Mouse (Mus musculus) liver, embryonic 11.5 days (tissue): ENCODE data around the gene Rccd1. TPM values are rescaled to one million over a fixed set of nuclear protein-coding genes. Genes with fewer than 3 reads are reported as not detected.

Source experiments
- ATAC-seq: fragments of 200-750 bp; cut with Nextera tagmentation; replicated peaks from 2 replicates; pipeline ENCODE4 v1.8.0; 2017; ENCODE audit warnings: moderate number of reproducible peaks, mild to moderate bottlenecking, moderate TSS enrichment, moderate library complexity; ENCODE audit not compliant: low FRiP score
- DNase-seq: peaks from one replicate; pipeline ENCODE4 v3.0.0-alpha.2; 2017; ENCODE audit warnings: low spot score
- H3K27ac ChIP-seq: fragments of 300-500 bp; sonication (generic); 2 replicates; pipeline ENCODE4 v1.5.1; 2014; ENCODE audit warnings: mild to moderate bottlenecking, low read depth, low read length, control low read depth
- H3K27me3 ChIP-seq: fragments of 300-500 bp; sonication (generic); replicated peaks from 2 replicates; pipeline ENCODE4 v1.6.1; 2014; ENCODE audit warnings: low read length, mixed read lengths; ENCODE audit not compliant: control insufficient read depth, insufficient read depth
- H3K36me3 ChIP-seq: fragments of 300-500 bp; sonication (generic); 2 replicates; pipeline ENCODE4 v1.6.1; 2014; ENCODE audit warnings: mild to moderate bottlenecking, low read length, moderate library complexity, mixed read lengths; ENCODE audit not compliant: control insufficient read depth, insufficient read depth
- H3K4me1 ChIP-seq: fragments of 300-500 bp; sonication (generic); replicated peaks from 2 replicates; pipeline ENCODE4 v1.6.1; 2014; ENCODE audit warnings: low read length, mixed read lengths; ENCODE audit not compliant: control insufficient read depth, insufficient read depth
- H3K4me2 ChIP-seq: fragments of 300-500 bp; sonication (generic); 2 replicates; pipeline ENCODE4 v1.6.1; 2014; ENCODE audit warnings: mild to moderate bottlenecking, control low read depth, moderate library complexity
- H3K4me3 ChIP-seq: fragments of 300-500 bp; sonication (generic); 2 replicates; pipeline ENCODE4 v1.5.1; 2014; ENCODE audit warnings: low read depth, low read length, control low read depth
- H3K9ac ChIP-seq: fragments of 300-500 bp; sonication (generic); 2 replicates; pipeline ENCODE4 v1.6.1; 2014; ENCODE audit warnings: low read depth, low read length, control low read depth
- H3K9me3 ChIP-seq: fragments of 300-500 bp; sonication (generic); 2 replicates; pipeline ENCODE4 v1.6.1; 2016; ENCODE audit warnings: low read length, inconsistent platforms, mixed read lengths; ENCODE audit not compliant: control insufficient read depth
- WGBS: fragments of 180-500 bp; shearing (Covaris S2); extraction: QIAGEN DNeasy Blood & Tissue Kit; methylation state at CpG from one replicate; pipeline ENCODE4 v1.1.7; 2014; 5-methylcytosine and 5-hydroxymethylcytosine counted together
- polyA plus RNA-seq: library from polyadenylated mRNA; unstranded; fragments of >200 nt; fragmentation: Nextera tagmentation; extraction: Ambion mirVana; gene quantifications from 2 replicates; pipeline ENCODE4 v1.2.1, GENCODE M21; 2014

The Rccd1 gene
- polyA plus RNA-seq, 1 experiment from 2014 or later: 11.4 TPM

GRCm38 (mm10) chr7:80340793-80341192 lies 16.5 kb upstream of the Rccd1 start, which contains the start of gene Unc45a:
Gene Unc45a (minus strand): TSS chr7:80341005.
- peak; percentile 74 for DNase-seq
- Histone ChIP-seq H3K27me3 (no peaks in the 10 kb centered on the region), H3K27ac (peak within 1 kb of the TSS; percentile 68), H3K36me3 (peaks cover 6% of the 10 kb centered on the region), H3K4me2 (peak within 1 kb of the TSS; percentile 84), H3K9ac (peak within 1 kb of the TSS; percentile 79), H3K4me1 (peaks cover 24% of the 10 kb centered on the region), H3K9me3 (no peaks in the 10 kb centered on the region), H3K4me3 (peak within 1 kb of the TSS; percentile 69)
- 3% methylated on average over 11 of the region's 11 CpGs for WGBS
- ATAC-seq: peak; percentile 67

DNA sequence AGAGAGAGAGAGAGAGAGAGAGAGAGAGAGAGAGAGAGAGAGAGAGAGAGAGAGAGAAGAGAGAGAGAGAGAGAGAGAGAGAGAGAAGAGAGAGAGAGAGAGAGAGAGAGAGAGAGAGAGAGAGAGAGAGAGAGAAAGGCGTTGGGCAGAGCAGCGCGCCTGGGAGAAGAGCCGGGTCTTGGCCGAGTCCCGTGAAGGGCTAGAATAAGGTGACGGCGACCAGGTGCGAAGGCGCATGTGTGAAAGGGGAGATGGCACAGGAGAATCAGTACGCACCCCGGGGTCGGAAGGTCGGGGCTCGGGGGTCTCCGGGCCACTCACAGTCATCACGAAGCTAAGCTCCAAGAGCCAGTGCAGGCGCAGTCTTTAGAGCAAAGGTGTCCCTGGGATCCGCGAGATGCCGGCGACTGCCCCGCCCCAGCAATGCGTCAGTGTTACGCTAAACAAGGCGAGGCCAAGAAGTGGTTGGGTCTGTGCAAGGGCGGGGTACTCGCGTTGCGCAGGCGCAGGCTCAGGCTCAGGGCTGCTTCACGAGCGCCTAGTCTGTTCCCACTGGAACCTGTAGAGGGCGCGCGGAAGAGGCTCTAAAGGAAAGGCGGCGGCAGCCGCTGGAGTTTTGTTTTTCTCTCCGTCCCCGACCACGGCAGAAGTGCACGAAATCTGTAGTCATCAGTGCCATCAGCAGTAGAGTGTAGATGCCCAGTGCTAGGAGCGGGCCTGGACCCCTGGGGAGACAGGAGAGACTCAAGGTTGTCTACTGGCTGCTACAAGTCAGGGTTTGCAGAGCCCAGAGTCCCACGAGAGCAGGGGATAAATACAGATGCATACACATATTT lies 15.8 kb upstream of the Rccd1 start:
- H3K4me1 ChIP-seq: peaks cover 24% of the 10 kb centered on the region
- peak overlapping the region; percentile 84 for H3K4me2 ChIP-seq
- no peaks in the 10 kb centered on the region for H3K9me3 ChIP-seq
- peaks cover 10% of the 10 kb centered on the region for H3K36me3 ChIP-seq
- H3K27me3 ChIP-seq: no peaks in the 10 kb centered on the region
- ATAC-seq (peak; percentile 96), DNase-seq (peak; percentile 93)
- peak overlapping the region; percentile 79 for H3K9ac ChIP-seq
- WGBS: under 1% methylated on average over 45 of the region's 45 CpGs
- peak overlapping the region; percentile 68 for H3K27ac ChIP-seq
- H3K4me3 ChIP-seq: peak overlapping the region; percentile 69

GRCm38 (mm10) chr7:80339371-80339770 lies 15.1 kb upstream of the Rccd1 start:
- Histone ChIP-seq H3K36me3 (peaks cover 14% of the 10 kb centered on the region), H3K9me3 (no peaks in the 10 kb centered on the region), H3K4me2 (peak overlapping the region; percentile 84), H3K27ac (no peak overlapping the region), H3K4me1 (peaks cover 24% of the 10 kb centered on the region), H3K27me3 (no peaks in the 10 kb centered on the region), H3K4me3 (peak overlapping the region; percentile 69), H3K9ac (peak overlapping the region; percentile 62)
- DNase-seq (no peak), ATAC-seq (no peak)
- 13% methylated on average over 16 of the region's 17 CpGs for WGBS

GRCm38 (mm10) chr7:80336932-80337331 lies 12.7 kb upstream of the Rccd1 start:
- DNase-seq (no peak), ATAC-seq (no peak)
- Histone ChIP-seq H3K4me1 (peaks cover 14% of the 10 kb centered on the region), H3K9me3 (peaks cover 3% of the 10 kb centered on the region; the same call in 1 of the 2 replicates), H3K9ac (no peak overlapping the region), H3K4me3 (no peak overlapping the region), H3K27me3 (no peaks in the 10 kb centered on the region), H3K4me2 (no peak overlapping the region), H3K36me3 (peaks cover 35% of the 10 kb centered on the region), H3K27ac (no peak overlapping the region)
- 82% methylated on average over 3 of the region's 3 CpGs for WGBS

DNA sequence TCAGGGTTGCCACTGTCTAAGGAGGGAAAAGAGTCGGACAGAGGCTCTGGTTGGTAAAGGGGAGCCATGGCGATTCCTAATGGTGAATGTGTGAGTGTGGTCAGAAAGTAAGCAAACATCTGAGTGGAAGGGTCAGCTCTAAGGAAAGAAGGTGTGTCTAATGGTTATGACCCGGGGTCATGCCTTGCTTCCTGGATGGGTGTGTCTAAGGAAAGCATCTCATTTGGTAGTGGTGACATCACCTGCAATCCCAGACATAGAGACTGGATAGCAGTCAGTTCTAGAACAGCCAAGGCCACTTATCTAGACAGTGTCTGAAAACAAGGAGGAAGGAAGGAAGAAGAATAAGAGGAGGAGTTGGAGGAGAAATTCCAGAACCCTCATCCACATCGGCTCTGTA lies 10.6 kb upstream of the Rccd1 start:
- no peak for ATAC-seq
- Histone ChIP-seq H3K9me3 (peaks cover 3% of the 10 kb centered on the region; the same call in 1 of the 2 replicates), H3K27ac (no peak overlapping the region), H3K4me1 (peaks cover 7% of the 10 kb centered on the region), H3K27me3 (no peaks in the 10 kb centered on the region), H3K9ac (no peak overlapping the region), H3K4me2 (no peak overlapping the region), H3K4me3 (no peak overlapping the region), H3K36me3 (peaks cover 50% of the 10 kb centered on the region)
- DNase-seq: no peak
- 79% methylated on average over 4 of the region's 4 CpGs for WGBS

DNA sequence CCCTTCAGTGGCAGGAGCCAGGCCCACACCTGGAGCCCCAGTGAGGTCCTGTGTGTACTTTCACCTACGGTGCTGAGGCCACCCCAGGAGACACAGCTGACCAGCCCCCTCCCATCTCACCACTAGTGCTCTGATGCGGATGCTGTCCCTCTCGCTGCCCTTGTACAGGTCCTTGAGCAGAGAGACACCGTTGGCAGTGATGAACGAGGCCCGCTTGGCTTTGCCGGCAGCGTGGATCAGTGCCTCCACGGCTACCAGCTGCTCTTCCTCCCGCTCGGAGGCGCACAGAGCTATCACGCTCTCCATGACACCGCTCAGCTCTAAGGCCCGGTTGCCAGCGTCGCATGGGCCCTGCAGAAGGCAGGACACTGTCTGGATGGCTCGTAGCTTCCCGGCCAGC lies 7.2 kb upstream of the Rccd1 start:
- DNase-seq: no peak
- Histone ChIP-seq H3K36me3 (peaks cover 67% of the 10 kb centered on the region), H3K4me2 (no peak overlapping the region), H3K9ac (no peak overlapping the region), H3K27ac (no peak overlapping the region), H3K4me3 (no peak overlapping the region), H3K9me3 (peaks cover 3% of the 10 kb centered on the region; the same call in 1 of the 2 replicates), H3K27me3 (no peaks in the 10 kb centered on the region), H3K4me1 (no peaks in the 10 kb centered on the region)
- ATAC-seq: no peak
- WGBS: 96% methylated on average over 19 of the region's 19 CpGs

DNA sequence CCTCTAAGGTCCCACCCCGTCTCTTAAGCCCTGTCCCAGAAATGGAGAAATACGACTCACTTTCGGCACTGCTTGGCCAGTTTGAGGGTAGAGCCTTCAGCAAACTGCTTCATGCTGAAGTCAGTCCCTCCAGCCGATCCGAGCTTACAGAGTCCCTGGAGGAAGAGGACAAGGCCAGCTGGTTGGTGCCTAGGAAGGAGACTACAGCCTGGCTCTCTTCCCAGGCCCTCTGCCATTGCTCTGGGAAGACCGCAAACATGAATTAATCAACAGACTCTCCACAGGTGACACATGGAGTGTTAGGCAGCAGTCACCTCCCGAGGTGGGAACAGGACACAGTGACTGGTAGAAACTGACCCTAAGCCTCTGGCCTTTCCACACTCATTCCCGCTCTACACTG lies 6.0 kb upstream of the Rccd1 start:
- H3K9me3 ChIP-seq: peaks cover 3% of the 10 kb centered on the region; the same call in 1 of the 2 replicates
- no peaks in the 10 kb centered on the region for H3K4me1 ChIP-seq
- no peak overlapping the region for H3K27ac ChIP-seq
- H3K4me3 ChIP-seq: no peak overlapping the region
- no peak for ATAC-seq
- no peak overlapping the region for H3K9ac ChIP-seq
- H3K4me2 ChIP-seq: no peak overlapping the region
- 91% methylated on average over 8 of the region's 8 CpGs for WGBS
- H3K36me3 ChIP-seq: peaks cover 68% of the 10 kb centered on the region
- H3K27me3 ChIP-seq: no peaks in the 10 kb centered on the region
- no peak for DNase-seq

GRCm38 (mm10) chr7:80326076-80326475 lies 1.8 kb upstream of the Rccd1 start:
- Histone ChIP-seq H3K4me1 (peaks cover 3% of the 10 kb centered on the region), H3K27ac (no peak overlapping the region), H3K4me2 (no peak overlapping the region), H3K36me3 (peaks cover 38% of the 10 kb centered on the region), H3K27me3 (no peaks in the 10 kb centered on the region), H3K9me3 (no peaks in the 10 kb centered on the region), H3K4me3 (no peak overlapping the region), H3K9ac (no peak overlapping the region)
- no peak for ATAC-seq
- no peak for DNase-seq
- WGBS: 95% methylated on average over 19 of the region's 19 CpGs
